Mouse (Mus musculus) spleen, adult 2 months (tissue): ENCODE measurements at regions not wholly inside any gene's neighbourhood (a gene's known extent, or its start where the extent isn't known, plus 50 kb on each side); places are given as distances from the start of the nearest gene placed in this dataset.

Experiments
- CTCF ChIP-seq: fragments of 200-500 bp; IDR thresholded peaks from 2 replicates; pipeline ENCODE4 v1.5.1; 2011; ENCODE audit warnings: mild to moderate bottlenecking, inconsistent platforms; ENCODE audit not compliant: insufficient read depth, insufficient read length, insufficient replicate concordance; ENCODE audit errors: extremely low read depth
- POLR2A ChIP-seq: fragments of 200-500 bp; IDR thresholded peaks from 2 replicates; pipeline ENCODE4 v1.6.1; 2011; ENCODE audit warnings: low read depth, low read length, inconsistent platforms

DNA sequence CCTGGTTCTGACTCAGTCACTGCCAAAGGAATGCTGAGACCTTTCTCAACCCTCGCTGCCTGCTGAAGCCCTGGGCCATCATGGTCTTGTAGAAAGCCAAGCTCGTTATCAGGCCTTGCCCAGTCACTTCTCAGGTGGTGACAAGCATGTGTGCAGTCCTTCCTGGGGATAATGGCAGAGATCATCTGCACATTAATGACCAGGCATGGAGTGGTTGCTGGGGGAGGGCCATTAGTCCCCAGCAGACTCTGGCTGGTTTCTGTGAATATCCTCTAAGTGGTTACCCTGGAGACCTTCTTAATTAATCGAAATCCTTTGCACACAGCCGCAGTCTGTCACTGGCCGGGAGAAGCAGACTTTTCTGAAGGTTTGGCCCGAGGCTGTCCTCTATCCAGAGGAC is 239.0 kb downstream of the Sipa1l2 start:
- TF ChIP-seq CTCF (no peak), POLR2A (no peak)
